Mouse (Mus musculus) CH12.LX (cell line): ENCODE measurements around the gene Tmppe. TPM values are rescaled to one million over a fixed set of nuclear protein-coding genes. Genes with fewer than 3 reads are reported as not detected.

Experiments
- DNase-seq: peaks from one replicate; pipeline ENCODE4 v3.0.0-alpha.2; 2013; ENCODE audit errors: extremely low read depth
- H3K27ac ChIP-seq: 2 replicates; pipeline ENCODE4 v1.5.1; 2012; ENCODE audit warnings: low read depth, mild to moderate bottlenecking, control low read depth, moderate library complexity; ENCODE audit not compliant: insufficient read depth
- H3K27me3 ChIP-seq: replicated peaks from 2 replicates; pipeline ENCODE3; 2012; ENCODE audit warnings: inconsistent platforms
- H3K36me3 ChIP-seq, 2 experiments: replicated peaks in 1 of 2; 2 replicates each; pipeline versions ENCODE3 to v1.6.1; 2012; ENCODE audit warnings: inconsistent platforms in 1 of 2, low read length in 1 of 2, mild to moderate bottlenecking in 1 of 2, mixed read lengths in 1 of 2, moderate library complexity in 1 of 2; ENCODE audit not compliant: control insufficient read depth in 1 of 2, insufficient read depth in 1 of 2
- H3K4me1 ChIP-seq, 2 experiments: 2 replicates each; pipeline ENCODE4 v1.6.1; 2012; ENCODE audit warnings: inconsistent platforms in 1 of 2, moderate library complexity in 1 of 2; ENCODE audit not compliant: insufficient read depth in 2 of 2, control insufficient read depth in 1 of 2
- H3K4me2 ChIP-seq: 2 replicates; pipeline ENCODE4 v1.6.1; 2012; ENCODE audit warnings: low read depth, mild to moderate bottlenecking, control low read depth; ENCODE audit not compliant: poor library complexity, insufficient read depth, severe bottlenecking
- H3K4me3 ChIP-seq, 3 experiments: fragments of 150-350 bp in 1 of 3; sonication (generic) in 1 of 3; replicated peaks in 1 of 3; 2 replicates each; pipeline versions ENCODE3 to v1.5.1; 2011 to 2012; ENCODE audit warnings: low read depth in 2 of 3, low read length in 2 of 3, mild to moderate bottlenecking in 2 of 3, moderate library complexity in 2 of 3, control low read depth in 1 of 3, improper control_type of control experiment in 1 of 3, inconsistent platforms in 1 of 3, mixed read lengths in 1 of 3; ENCODE audit not compliant: poor library complexity in 1 of 3
- H3K79me2 ChIP-seq: replicated peaks from 2 replicates; pipeline ENCODE4 v1.6.1; 2012; ENCODE audit warnings: mild to moderate bottlenecking, moderate library complexity; ENCODE audit not compliant: control insufficient read depth, poor library complexity, insufficient read depth, severe bottlenecking; ENCODE audit errors: extremely low read depth
- H3K9ac ChIP-seq: 2 replicates; pipeline ENCODE4 v1.6.1; 2012; ENCODE audit warnings: low read depth, mild to moderate bottlenecking, control low read depth, moderate library complexity; ENCODE audit not compliant: insufficient read depth
- H3K9me3 ChIP-seq: replicated peaks from 2 replicates; pipeline ENCODE3; 2012; ENCODE audit warnings: low read length, inconsistent platforms, mixed read lengths
- BHLHE40 ChIP-seq: IDR thresholded peaks from 2 replicates; pipeline ENCODE4 v1.6.1; 2011; ENCODE audit warnings: mild to moderate bottlenecking, low read depth, low read length, improper control_type of control experiment
- CHD1 ChIP-seq: IDR thresholded peaks from 2 replicates; pipeline ENCODE4 v1.6.1; 2012; ENCODE audit warnings: low read depth, low read length, improper control_type of control experiment, inconsistent platforms
- CHD2 ChIP-seq: IDR thresholded peaks from 2 replicates; pipeline ENCODE4 v1.6.1; 2011; ENCODE audit warnings: low read length, improper control_type of control experiment
- CTCF ChIP-seq, 2 experiments: IDR thresholded peaks in 1 of 2; conservative IDR thresholded peaks in 1 of 2; 2 replicates each; pipeline ENCODE4 v1.5.1; 2011 to 2012; ENCODE audit warnings: low read depth in 2 of 2, low read length in 2 of 2, improper control_type of control experiment in 1 of 2, inconsistent platforms in 1 of 2, mild to moderate bottlenecking in 1 of 2, moderate library complexity in 1 of 2
- E2F4 ChIP-seq: IDR thresholded peaks from 2 replicates; pipeline ENCODE4 v1.6.1; 2011; ENCODE audit warnings: low read depth, low read length, improper control_type of control experiment; ENCODE audit not compliant: insufficient replicate concordance
- ELF1 ChIP-seq: IDR thresholded peaks from 2 replicates; pipeline ENCODE4 v1.6.1; 2014; ENCODE audit warnings: low read depth, mild to moderate bottlenecking, inconsistent platforms, low read length, improper control_type of control experiment
- EP300 ChIP-seq: IDR thresholded peaks from 2 replicates; pipeline ENCODE4 v1.6.1; 2011; ENCODE audit warnings: low read length, improper control_type of control experiment
- ETS1 ChIP-seq: conservative IDR thresholded peaks from 2 replicates; pipeline ENCODE4 v1.6.1; 2012; ENCODE audit warnings: low read depth, mild to moderate bottlenecking, inconsistent platforms, low read length, improper control_type of control experiment, moderate library complexity
- GABPA ChIP-seq: IDR thresholded peaks from 2 replicates; pipeline ENCODE4 v1.6.1; 2012; ENCODE audit warnings: low read depth, low read length, improper control_type of control experiment, inconsistent platforms; ENCODE audit not compliant: insufficient replicate concordance
- HCFC1 ChIP-seq: IDR thresholded peaks from 2 replicates; pipeline ENCODE4 v1.6.1; 2012; ENCODE audit warnings: low read depth, mild to moderate bottlenecking, inconsistent platforms, low read length, improper control_type of control experiment
- IRF4 ChIP-seq: IDR thresholded peaks from 2 replicates; pipeline ENCODE4 v1.6.1; 2014; ENCODE audit warnings: low read depth, mild to moderate bottlenecking, inconsistent platforms, low read length, improper control_type of control experiment
- JUN ChIP-seq: IDR thresholded peaks from 2 replicates; pipeline ENCODE4 v1.6.1; 2011; ENCODE audit warnings: low read depth, mild to moderate bottlenecking, low read length, improper control_type of control experiment, moderate library complexity; ENCODE audit not compliant: insufficient read depth
- JUND ChIP-seq: conservative IDR thresholded peaks from 2 replicates; pipeline ENCODE4 v1.6.1; 2011; ENCODE audit warnings: low read depth, low read length, improper control_type of control experiment
- KAT2A ChIP-seq: IDR thresholded peaks from 2 replicates; pipeline ENCODE4 v1.6.1; 2012; ENCODE audit warnings: low read length, improper control_type of control experiment, inconsistent platforms; ENCODE audit not compliant: insufficient replicate concordance
- MAFK ChIP-seq: IDR thresholded peaks from 2 replicates; pipeline ENCODE4 v1.6.1; 2011; ENCODE audit warnings: low read length, improper control_type of control experiment; ENCODE audit not compliant: insufficient replicate concordance
- MAX ChIP-seq: IDR thresholded peaks from 2 replicates; pipeline ENCODE4 v1.6.1; 2011; ENCODE audit warnings: low read length, improper control_type of control experiment
- MAZ ChIP-seq: IDR thresholded peaks from 2 replicates; pipeline ENCODE4 v1.6.1; 2012; ENCODE audit warnings: low read depth, mild to moderate bottlenecking, inconsistent platforms, low read length, improper control_type of control experiment, moderate library complexity
- MEF2A ChIP-seq: IDR thresholded peaks from 2 replicates; pipeline ENCODE4 v1.6.1; 2014; ENCODE audit warnings: low read depth, mild to moderate bottlenecking, inconsistent platforms, low read length, improper control_type of control experiment, borderline replicate concordance
- MXI1 ChIP-seq: IDR thresholded peaks from 2 replicates; pipeline ENCODE4 v1.6.1; 2011; ENCODE audit warnings: mild to moderate bottlenecking, low read depth, low read length, improper control_type of control experiment
- MYC ChIP-seq: IDR thresholded peaks from 2 replicates; pipeline ENCODE4 v1.6.1; 2011; ENCODE audit warnings: low read depth, mild to moderate bottlenecking, improper control_type of control experiment, low read length
- NELFE ChIP-seq: IDR thresholded peaks from 2 replicates; pipeline ENCODE4 v1.6.1; 2011; ENCODE audit warnings: low read depth, low read length, improper control_type of control experiment
- NRF1 ChIP-seq: IDR thresholded peaks from 2 replicates; pipeline ENCODE4 v1.6.1; 2014; ENCODE audit warnings: low read depth, mild to moderate bottlenecking, inconsistent platforms, low read length, improper control_type of control experiment, moderate library complexity
- PAX5 ChIP-seq: IDR thresholded peaks from 2 replicates; pipeline ENCODE4 v1.6.1; 2012; ENCODE audit warnings: low read length, inconsistent platforms, mixed read lengths
- POLR2A ChIP-seq: IDR thresholded peaks from 2 replicates; pipeline ENCODE4 v1.6.1; 2011; ENCODE audit warnings: low read depth, mild to moderate bottlenecking, improper control_type of control experiment, low read length
- POLR2AphosphoS2 ChIP-seq: IDR thresholded peaks from 2 replicates; pipeline ENCODE4 v1.6.1; 2011; ENCODE audit warnings: low read depth, low read length, improper control_type of control experiment
- RAD21 ChIP-seq: IDR thresholded peaks from 2 replicates; pipeline ENCODE4 v1.6.1; 2011; ENCODE audit warnings: low read depth, mild to moderate bottlenecking, low read length, improper control_type of control experiment, moderate library complexity
- RCOR1 ChIP-seq: conservative IDR thresholded peaks from 2 replicates; pipeline ENCODE4 v1.6.1; 2012; ENCODE audit warnings: low read depth, mild to moderate bottlenecking, inconsistent platforms, low read length, improper control_type of control experiment
- SIN3A ChIP-seq: IDR thresholded peaks from 2 replicates; pipeline ENCODE4 v1.6.1; 2012; ENCODE audit warnings: low read length, improper control_type of control experiment, inconsistent platforms
- SMC3 ChIP-seq: IDR thresholded peaks from 2 replicates; pipeline ENCODE4 v1.6.1; 2011; ENCODE audit warnings: low read depth, low read length, improper control_type of control experiment
- TBP ChIP-seq: conservative IDR thresholded peaks from 2 replicates; pipeline ENCODE4 v1.6.1; 2011; ENCODE audit warnings: low read depth, low read length, improper control_type of control experiment
- TCF12 ChIP-seq: IDR thresholded peaks from 2 replicates; pipeline ENCODE4 v1.6.1; 2014; ENCODE audit warnings: low read depth, mild to moderate bottlenecking, inconsistent platforms, low read length, improper control_type of control experiment
- UBTF ChIP-seq: IDR thresholded peaks from 2 replicates; pipeline ENCODE4 v1.6.1; 2012; ENCODE audit warnings: low read depth, mild to moderate bottlenecking, inconsistent platforms, low read length, improper control_type of control experiment, moderate library complexity
- USF1 ChIP-seq: IDR thresholded peaks from 2 replicates; pipeline ENCODE4 v1.6.1; 2014; ENCODE audit warnings: low read depth, mild to moderate bottlenecking, inconsistent platforms, low read length, improper control_type of control experiment
- USF2 ChIP-seq: conservative IDR thresholded peaks from 2 replicates; pipeline ENCODE4 v1.6.1; 2011; ENCODE audit warnings: low read depth, low read length, improper control_type of control experiment
- ZC3H11A ChIP-seq: IDR thresholded peaks from 2 replicates; pipeline ENCODE4 v1.6.1; 2012; ENCODE audit warnings: low read depth, mild to moderate bottlenecking, inconsistent platforms, low read length, improper control_type of control experiment
- ZKSCAN1 ChIP-seq: IDR thresholded peaks from 2 replicates; pipeline ENCODE4 v1.6.1; 2012; ENCODE audit warnings: low read depth, inconsistent platforms, low read length, improper control_type of control experiment, borderline replicate concordance
- ZMIZ1 ChIP-seq: IDR thresholded peaks from 2 replicates; pipeline ENCODE4 v1.6.1; 2012; ENCODE audit warnings: low read depth, mild to moderate bottlenecking, inconsistent platforms, low read length, improper control_type of control experiment
- ZNF384 ChIP-seq: IDR thresholded peaks from 2 replicates; pipeline ENCODE4 v1.6.1; 2012; ENCODE audit warnings: low read depth, low read length, improper control_type of control experiment, inconsistent platforms
- dilution Hi-C: fragments of 300-500 bp; cut with MboI; formaldehyde crosslinking; loops from 2 replicates; pipeline ENCODE4 v1.14.3; 2020; ENCODE audit warnings: low sequenced_read_pairs; ENCODE audit not compliant: extremely low pct_unique_long_range_greater_than_20kb, extremely low pct_ligation_motif_present
- in situ Hi-C: fragments of 300-500 bp; cut with MboI; formaldehyde crosslinking; loops from 3 replicates; pipeline ENCODE4 v1.14.3; 2019; ENCODE audit warnings: low sequenced_read_pairs, low pct_ligation_motif_present, low pct_unique_long_range_greater_than_20kb, mixed read lengths
- polyA plus RNA-seq: library from polyadenylated mRNA; unstranded; fragments of >175 nt; gene quantifications from 2 replicates; pipeline ENCODE4 v1.2.1, GENCODE M21; 2012; ENCODE audit warnings: low read depth; ENCODE audit not compliant: insufficient read length
- total RNA-seq, 2 experiments: library from RNA; depleted of rRNA; stranded (reverse); fragments of 300-350 nt in 1 of 2; fragments of >200 nt in 1 of 2; gene quantifications; 2 replicates each; pipeline ENCODE4 v1.2.3; 2012 to 2014

The Tmppe gene
- total and polyA plus RNA-seq, 3 experiments, result 3.2 to 8.2 (median 7.3) TPM

DNA sequence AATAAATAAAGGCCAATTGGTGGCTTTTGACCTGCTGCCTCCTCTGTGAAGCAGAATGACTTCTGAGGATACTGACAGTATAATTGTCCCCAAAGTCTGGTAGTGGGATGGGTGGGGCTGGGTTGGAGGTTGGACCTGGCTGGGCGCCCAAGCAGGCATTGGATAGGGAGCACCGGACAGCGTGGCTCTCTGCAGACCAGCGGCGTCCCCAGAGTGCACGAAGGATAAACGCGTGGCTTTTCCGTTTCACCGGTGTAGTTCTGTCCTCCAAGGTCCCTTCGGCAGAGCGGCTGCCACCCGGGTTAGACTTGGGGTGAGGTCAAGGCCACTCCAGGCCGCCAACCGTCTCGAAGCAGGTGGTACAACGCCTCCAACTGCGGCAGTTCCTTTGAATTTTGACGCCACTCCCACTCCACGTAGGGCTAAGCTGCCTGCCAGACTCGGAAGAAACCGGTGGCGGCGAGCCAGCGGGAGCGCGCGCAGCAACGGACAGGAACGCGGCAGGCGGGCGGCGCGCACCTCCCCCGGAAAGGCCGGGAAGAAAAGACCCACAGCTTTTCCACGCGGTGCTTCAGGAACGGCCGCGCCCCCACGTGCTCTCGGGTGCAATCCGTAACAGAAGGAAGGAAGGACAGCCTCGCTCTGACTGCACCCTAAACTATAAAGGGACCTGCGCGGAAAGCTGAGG, 33.0 kb upstream of the Tmppe start:
- TF ChIP-seq MAFK (no peak), NRF1 (peak; percentile 43), JUND (no peak), CTCF (conservative IDR thresholded peaks at IDR 0.05 in 1 of 2, IDR thresholded peaks at IDR 0.05 in 1 of 2; ENCODE audit: low read depth in 2 of 2, low read length in 2 of 2) (no peak), UBTF (no peak; the same call in 1 of the 2 replicates), POLR2AphosphoS2 (no peak), PAX5 (no peak), KAT2A (no peak), ZKSCAN1 (no peak), MXI1 (peak; percentile 83), JUN (no peak), BHLHE40 (0 out of 2 replicates have a peak, but pooled peaks have one; percentile 14), MYC (peak; percentile 70; the same call in 1 of the 2 replicates), RCOR1 (no peak), TCF12 (no peak), ZNF384 (no peak), USF2 (no peak), ETS1 (no peak), MAX (0 out of 2 replicates have a peak, but pooled peaks have one; percentile 16), RAD21 (no peak), MAZ (no peak), ELF1 (0 out of 2 replicates have a peak, but pooled peaks have one; percentile 29), POLR2A (peak; percentile 68), USF1 (no peak), SIN3A (peak; percentile 25; the same call in 1 of the 2 replicates), EP300 (no peak), GABPA (no peak), ZC3H11A (no peak), E2F4 (no peak), CHD2 (no peak), HCFC1 (no peak), NELFE (peak; percentile 35; the same call in 1 of the 2 replicates), MEF2A (no peak), TBP (no peak), ZMIZ1 (no peak), CHD1 (no peak), IRF4 (no peak), SMC3 (no peak)
- Histone ChIP-seq H3K4me1 (peaks cover 0 to 4% of the 10 kb centered on the region in 2 experiments; a peak in 2 of 4 replicates), H3K79me2 (peaks cover 3% of the 10 kb centered on the region), H3K9me3 (no peaks in the 10 kb centered on the region), H3K4me3 (peak overlapping the region; percentile 6 to 61 (median 39)), H3K36me3 (peaks cover 0 to 8% of the 10 kb centered on the region in 2 experiments), H3K27ac (peak overlapping the region; percentile 12; the same call in 1 of the 2 replicates), H3K27me3 (no peaks in the 10 kb centered on the region), H3K4me2 (peak overlapping the region; percentile 41), H3K9ac (peak overlapping the region; percentile 70)
- in situ Hi-C loops, result no loop called here
- DNase-seq, result no peak
- dilution Hi-C loops, result no loop called here
